ENCODE assay signal across 10 mouse cellular contexts in the genomic region with DNA sequence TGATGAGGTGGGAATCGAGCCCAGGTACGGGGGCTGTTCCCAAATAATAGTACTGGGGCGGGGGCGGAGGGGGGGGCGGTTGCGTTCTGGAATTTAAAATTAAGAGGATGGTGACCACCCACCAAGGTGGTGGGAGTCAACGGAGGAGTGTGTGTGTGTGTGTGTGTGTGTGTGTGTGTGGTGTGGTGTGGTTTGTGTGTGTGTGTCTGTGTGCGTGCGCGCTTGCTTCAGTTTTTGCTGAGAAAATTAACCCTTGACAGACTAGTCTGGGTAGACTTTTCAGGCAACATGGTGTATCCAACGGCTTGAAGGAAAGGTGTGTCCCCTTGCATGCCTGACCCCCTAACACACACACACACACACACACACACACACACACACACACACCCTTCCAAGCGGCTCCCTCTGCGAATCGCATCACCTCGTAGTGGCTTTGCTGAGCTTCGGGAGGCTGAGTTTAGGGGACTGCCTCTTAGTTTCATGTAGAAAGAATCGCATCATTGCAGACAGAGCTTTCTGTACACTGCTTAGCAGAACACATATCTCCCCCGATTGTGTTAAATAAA. TPM values are rescaled to one million over a fixed set of nuclear protein-coding genes. Genes with fewer than 3 reads are reported as not detected.
DNase-seq lines count a peak whose midpoint lies in the region; ATAC-seq and TF ChIP-seq lines count a peak whose summit lies in the region.
"Had no signal": no experiment of that assay in that cellular context is flagged by ENCODE, and none has a peak within 500 bp of the region (broad histone marks: within the 10 kb centered on the region; RNA-seq: fewer than 3 reads in every experiment).

No protein-coding gene starts in this region.

- no peak overlapping the region for H3K9ac ChIP-seq in lung, embryonic 14.5 days
- H3K9ac ChIP-seq: liver, embryonic 13.5 days had no signal

- ATAC-seq in lung, embryonic 14.5 days (ENCODE audit: insufficient read depth) = no peak

- no peaks in the 10 kb centered on the region; the same call in 1 of the 2 replicates for H3K27me3 ChIP-seq in cerebellum, adult 2 months (ENCODE audit: control insufficient read depth, insufficient read depth, low read length)
- peaks cover 47% of the 10 kb centered on the region for H3K27me3 ChIP-seq in lung, embryonic 14.5 days (ENCODE audit: insufficient read depth, low read length)
- H3K27me3 ChIP-seq in limb, embryonic 10.5 days (ENCODE audit: low read depth, poor library complexity, severe bottlenecking) = peaks cover 71% of the 10 kb centered on the region

- H3K4me1 ChIP-seq in cerebellum, adult 2 months (ENCODE audit: control insufficient read depth, insufficient read depth, low read length) = no peaks in the 10 kb centered on the region
- H3K4me1 ChIP-seq in lung, embryonic 14.5 days (ENCODE audit: insufficient read depth) = no peaks in the 10 kb centered on the region
- peaks cover 18% of the 10 kb centered on the region for H3K4me1 ChIP-seq in limb, embryonic 10.5 days
- H3K4me1 ChIP-seq: liver, embryonic 13.5 days had no signal

- intact Hi-C loops in gastrocnemius, postnatal 36 days (cut with DNase I) = no loop called here

- no peaks in the 10 kb centered on the region for H3K9me3 ChIP-seq in lung, embryonic 14.5 days (ENCODE audit: low read depth, low read length)
- H3K9me3 ChIP-seq in limb, embryonic 10.5 days (replicated peaks) = no peaks in the 10 kb centered on the region
- H3K9me3 ChIP-seq: liver, embryonic 13.5 days had no signal

- no peak for DNase-seq in cerebellum, adult 2 months
- DNase-seq in cerebellum, adult 8-10 months = no peak
- DNase-seq in lung, embryonic 14.5 days = no peak
- no peak for DNase-seq in lung, postnatal 10 days
- no peak for DNase-seq in limb, embryonic 10.5 days (ENCODE audit: low spot score)
- peak; percentile 20 for DNase-seq in right cerebral cortex, postnatal 4 days
- DNase-seq in gastrocnemius, postnatal 36 days = no peak
- no peak for DNase-seq in cerebellum, postnatal 10 days
- DNase-seq: liver, embryonic 13.5 days; thymus, adult 2 months had no signal

- no peak overlapping the region for H3K27ac ChIP-seq in cerebellum, adult 2 months (ENCODE audit: insufficient read depth, low read length)
- no peak overlapping the region for H3K27ac ChIP-seq in lung, embryonic 14.5 days (ENCODE audit: low read depth)
- no peak overlapping the region for H3K27ac ChIP-seq in limb, embryonic 10.5 days
- H3K27ac ChIP-seq: liver, embryonic 13.5 days had no signal

- H3K4me3 ChIP-seq in cerebellum, adult 2 months (replicated peaks; ENCODE audit: insufficient read depth, low read depth, low read length) = peak overlapping the region; percentile 49
- H3K4me3 ChIP-seq in lung, embryonic 14.5 days (ENCODE audit: low read depth, low read length) = no peak overlapping the region
- peak overlapping the region; percentile 51; the same call in 1 of the 2 replicates for H3K4me3 ChIP-seq in limb, embryonic 10.5 days
- H3K4me3 ChIP-seq: liver, embryonic 13.5 days had no signal

- TF ChIP-seq POLR2A in cerebellum, adult 2 months (IDR thresholded peaks at IDR 0.05; ENCODE audit: borderline replicate concordance, insufficient read depth, low read length) = no peak

- no peak for TF ChIP-seq CTCF in cerebellum, adult 2 months (IDR thresholded peaks at IDR 0.05; ENCODE audit: borderline replicate concordance, insufficient read depth, low read depth, low read length)
- no peak for TF ChIP-seq CTCF in lung, embryonic 14.5 days (IDR thresholded peaks at IDR 0.05; ENCODE audit: low read depth)

- peak overlapping the region; percentile 59; the same call in 1 of the 2 replicates for H3K4me2 ChIP-seq in lung, embryonic 14.5 days

- 9% methylated on average over 15 of the region's 18 CpGs for WGBS in cerebellum, adult 2 months
- WGBS in lung, embryonic 14.5 days = 11% methylated on average over 18 of the region's 18 CpGs
- WGBS in limb, embryonic 10.5 days = 16% methylated on average over 18 of the region's 18 CpGs

- H3K36me3 ChIP-seq in lung, embryonic 14.5 days (ENCODE audit: insufficient read depth) = no peaks in the 10 kb centered on the region
- H3K36me3 ChIP-seq in limb, embryonic 10.5 days = no peaks in the 10 kb centered on the region
- H3K36me3 ChIP-seq: liver, embryonic 13.5 days had no signal

RNA-seq across cellular contexts. Expression of gene Dab1, which starts 1.5 kb away (rescaled TPM):
- polyA plus RNA-seq in cerebellum, adult 2 months (2012; rRNA removed) = 33.3 and 35.8 TPM in 2 replicates
- polyA plus RNA-seq in lung, embryonic 14.5 days (2014; fragmentation: Nextera tagmentation; extraction: Ambion mirVana) = 4.0 and 4.4 TPM in 2 replicates
- polyA plus RNA-seq in limb, embryonic 10.5 days (2016; fragmentation: Nextera tagmentation; extraction: Ambion mirVana) = 6.3 and 9.8 TPM in 2 replicates
- total RNA-seq in gastrocnemius, postnatal 36 days (2021) = under 1 TPM in 1 of 2 experiments, not detected in 1; 0.05 TPM
